Mouse (Mus musculus) duodenum, adult 2 months (tissue): Measurements from ENCODE around the gene Tdrd9. TPM values are rescaled to one million over a fixed set of nuclear protein-coding genes. Genes with fewer than 3 reads are reported as not detected.

Experiments
- polyA plus RNA-seq: library from polyadenylated mRNA; depleted of rRNA; stranded (reverse); fragments of >200 nt; gene quantifications from 2 replicates; pipeline ENCODE4 v1.2.3, GENCODE M21; 2012; ENCODE audit warnings: low replicate concordance; rRNA removed

Gene Tdrd9
- 0.16 TPM in 1 of 2 replicates, not detected in the other for polyA plus RNA-seq

DNA sequence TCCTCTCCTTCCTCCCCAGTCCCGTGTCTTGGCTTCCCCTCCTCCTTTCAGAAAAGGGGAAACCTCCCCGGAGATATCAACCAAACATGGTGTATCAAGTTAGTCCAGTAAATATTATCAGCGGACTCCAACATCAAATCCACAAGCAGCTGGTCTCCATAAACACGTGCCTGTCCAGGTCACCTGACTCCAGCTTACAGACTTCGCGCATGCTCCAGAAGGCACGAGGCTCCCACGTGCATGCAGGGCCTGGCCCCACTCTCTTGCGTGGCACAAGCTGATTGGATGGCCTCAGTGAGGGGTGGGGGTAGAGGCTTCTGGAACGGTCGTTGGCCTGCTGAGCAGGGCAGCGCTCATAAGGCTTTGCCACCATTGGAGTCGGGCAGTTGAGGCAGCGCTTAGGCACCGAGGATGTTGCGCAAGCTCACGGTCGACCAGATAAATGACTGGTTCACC is at the start of gene Tdrd9:
Gene Tdrd9 (plus strand): TSS at position 329 of the 456 bp plus-strand sequence.

DNA sequence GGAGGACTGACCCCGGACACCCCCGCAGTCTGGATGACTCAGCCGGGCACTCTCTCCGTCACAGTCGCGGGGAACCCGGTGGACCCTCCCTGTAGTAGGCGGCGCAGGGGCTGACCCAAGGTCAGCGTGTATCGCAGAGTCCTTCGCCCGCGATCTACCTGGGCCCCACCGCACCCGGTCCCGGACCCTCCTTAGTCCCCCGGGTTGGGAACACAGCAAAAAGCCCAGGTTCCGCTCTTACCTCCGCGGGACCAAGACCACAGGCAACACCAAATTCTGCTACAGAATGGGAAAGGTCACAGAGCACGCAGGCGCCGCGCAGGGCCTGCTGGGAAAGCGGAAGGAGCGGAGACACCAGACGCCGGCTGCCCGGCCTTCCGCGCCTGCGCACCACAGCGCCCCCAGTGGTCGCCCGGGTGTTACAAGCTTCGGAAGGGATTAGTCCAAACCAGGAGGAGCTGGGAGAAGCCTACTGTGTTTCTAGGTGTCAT is 4.6 kb upstream of the Tdrd9 start, which contains the start of gene Atp5mpl:
Gene Atp5mpl (minus strand): TSS at position 295 of the 491 bp plus-strand sequence.

DNA sequence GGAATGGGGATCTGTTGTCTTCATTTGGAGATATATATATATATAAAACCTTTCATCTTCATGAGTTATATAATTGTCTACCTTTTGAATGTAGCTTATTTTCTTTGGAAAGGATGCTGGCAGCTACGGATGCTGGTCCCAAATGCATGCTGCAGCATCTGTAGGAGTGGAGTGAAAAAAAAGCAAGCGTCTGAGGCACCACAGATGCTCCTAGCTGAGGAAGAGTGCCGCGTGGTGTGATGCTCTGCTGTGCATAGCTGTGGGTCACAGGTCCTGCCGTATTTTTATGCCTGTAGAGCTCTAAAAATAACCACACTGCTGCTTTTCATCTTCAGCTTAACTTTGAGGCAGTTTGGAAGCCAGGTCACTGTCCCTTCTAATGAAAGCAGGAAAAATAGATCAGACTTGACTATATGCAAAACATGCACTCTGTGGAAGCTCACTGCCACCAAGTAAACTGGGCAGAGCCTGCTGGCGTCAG is 9.6 kb downstream of the Tdrd9 start, which contains the start of gene Rd3l:
Gene Rd3l (minus strand): TSS at position 431 of the 481 bp plus-strand sequence.

DNA sequence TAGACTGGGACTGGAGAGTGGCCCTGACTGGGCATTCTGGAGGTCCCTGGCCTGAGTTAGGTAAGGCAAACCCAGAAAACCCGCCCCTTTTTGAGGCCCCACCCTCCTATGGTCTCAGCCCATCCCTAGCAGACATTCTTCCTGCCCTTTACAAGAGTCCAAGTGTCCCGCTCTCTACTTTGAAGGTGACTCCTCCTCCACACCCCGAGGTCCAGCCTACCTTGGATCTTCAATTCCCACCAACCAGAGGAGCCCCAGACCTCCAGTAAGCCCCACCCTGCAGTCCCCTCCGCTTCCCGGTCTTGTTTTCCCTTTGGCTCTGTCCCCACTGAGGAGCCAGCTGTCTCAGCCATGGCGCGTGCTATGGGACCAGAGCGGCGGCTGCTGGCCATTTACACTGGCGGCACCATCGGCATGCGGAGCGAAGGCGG is 135.2 kb downstream of the Tdrd9 start, which contains the start of gene Aspg:
Gene Aspg (plus strand): TSS at position 139 of the 431 bp plus-strand sequence.

Other genes starting within 250 kb of the Tdrd9 start
- gene Klc1, start 212.7 kb upstream of the Tdrd9 start, polyA plus RNA-seq, result 40.4 and 41.1 TPM in 2 replicates
- 7.6 and 8.9 TPM in 2 replicates for gene Xrcc3, start 157.7 kb upstream of the Tdrd9 start, polyA plus RNA-seq
- 52.8 and 116 TPM in 2 replicates for gene Zfyve21, start 157.4 kb upstream of the Tdrd9 start, polyA plus RNA-seq
- 14.9 and 16.3 TPM in 2 replicates for gene Ppp1r13b, start 63.4 kb upstream of the Tdrd9 start, polyA plus RNA-seq
- gene Atp5mpl, start 4.6 kb upstream of the Tdrd9 start, polyA plus RNA-seq, result 7.6 and 9.7 TPM in 2 replicates
- gene Rd3l, start 9.8 kb downstream of the Tdrd9 start, polyA plus RNA-seq, result not detected in 2 replicates
- gene Aspg, start 135.1 kb downstream of the Tdrd9 start, polyA plus RNA-seq, result 5.0 and 12.9 TPM in 2 replicates
- 2.1 and 2.6 TPM in 2 replicates for gene Kif26a, start 174.6 kb downstream of the Tdrd9 start, polyA plus RNA-seq